Mouse (Mus musculus) left cerebral cortex, adult 11 months (tissue): ENCODE results near the gene Osbpl6.

ENCODE experiments used
- DNase-seq: peaks from one replicate; pipeline ENCODE4 v3.0.0; 2022; ENCODE audit warnings: low spot score

Gene Osbpl6

DNA sequence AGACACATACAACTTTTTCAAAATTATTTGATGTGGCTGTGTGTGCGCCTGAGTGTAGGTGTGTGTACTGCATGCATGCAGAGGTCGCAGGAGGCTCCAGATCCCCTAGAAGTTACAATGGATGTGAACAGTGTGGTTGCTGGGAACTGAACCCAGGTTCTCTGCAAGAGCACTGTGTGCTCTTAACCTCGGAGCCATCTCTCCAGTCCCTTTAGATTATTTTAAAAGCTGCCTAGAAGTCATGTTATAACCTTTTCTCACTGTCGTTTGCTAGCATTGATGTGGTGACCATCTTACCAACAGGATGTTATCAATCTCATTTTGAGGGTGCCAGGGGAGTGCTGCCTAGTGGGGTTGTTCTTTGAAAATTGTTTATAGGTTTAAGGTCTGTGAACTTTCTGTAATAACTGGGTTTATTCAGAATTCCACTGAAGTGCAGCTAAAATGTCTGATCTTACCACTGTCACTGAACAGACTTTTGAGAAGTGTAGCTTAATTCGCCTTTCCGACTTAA is 15.2 kb downstream of the Osbpl6 start:
- DNase-seq, result no peak

DNA sequence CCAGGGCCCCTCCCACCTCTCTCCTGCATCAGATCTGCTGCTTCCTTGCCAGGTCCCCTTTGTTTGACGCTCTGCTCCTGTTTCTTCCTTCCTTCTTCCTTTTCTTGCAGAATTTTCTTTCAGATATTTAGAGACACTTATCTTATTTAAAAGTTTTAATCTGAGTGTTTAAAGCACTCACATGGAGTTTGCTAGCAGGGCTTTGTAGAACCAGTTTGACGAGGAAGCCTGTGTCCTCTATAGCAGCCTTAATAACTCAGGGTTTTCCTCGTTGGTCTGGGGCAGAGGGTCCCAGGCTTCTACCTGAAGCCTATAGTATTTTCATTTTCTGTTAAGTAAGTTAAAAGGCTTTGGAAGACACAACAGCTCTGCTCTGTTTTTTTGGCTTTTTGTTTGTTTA is 20.5 kb downstream of the Osbpl6 start:
- no peak for DNase-seq

DNA sequence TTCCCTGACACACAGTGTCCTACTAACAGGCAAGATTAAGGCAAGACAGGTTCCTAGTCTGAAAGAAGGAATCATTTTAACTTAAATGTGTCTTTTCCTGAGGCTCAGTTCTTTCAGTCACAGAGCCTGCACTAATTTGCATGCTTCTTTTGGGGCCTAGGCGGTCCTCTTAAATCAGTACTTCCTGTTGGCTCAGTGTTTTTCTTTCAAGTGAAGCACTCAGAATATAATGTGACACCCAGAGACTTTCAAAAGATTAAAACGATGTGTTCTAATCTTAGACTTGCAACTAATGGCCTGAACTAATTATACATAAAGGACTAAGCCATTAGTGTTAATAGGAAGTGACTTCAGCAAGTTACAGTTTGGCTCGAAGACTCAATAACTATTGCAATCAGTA is 23.0 kb downstream of the Osbpl6 start:
- DNase-seq, result no peak

DNA sequence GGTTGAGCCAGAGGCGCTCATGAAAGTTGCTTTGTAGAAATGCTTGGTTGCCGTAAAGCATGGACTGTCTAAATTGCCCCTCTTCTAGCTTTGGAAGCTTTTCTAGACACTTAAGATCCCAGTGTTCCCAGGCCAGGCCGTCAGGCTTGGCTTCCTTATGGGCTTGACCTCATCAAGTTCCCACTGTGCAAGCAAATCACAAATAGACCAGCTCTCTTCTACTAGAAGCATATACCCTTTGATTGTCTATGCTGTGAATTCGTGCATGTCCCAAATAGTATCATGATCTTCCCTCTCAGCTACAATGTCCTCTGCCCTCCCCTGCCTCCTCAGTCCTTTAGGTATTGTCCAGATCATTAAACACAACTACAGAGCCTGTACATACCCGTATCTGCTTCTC is 23.5 kb downstream of the Osbpl6 start:
- no peak for DNase-seq

DNA sequence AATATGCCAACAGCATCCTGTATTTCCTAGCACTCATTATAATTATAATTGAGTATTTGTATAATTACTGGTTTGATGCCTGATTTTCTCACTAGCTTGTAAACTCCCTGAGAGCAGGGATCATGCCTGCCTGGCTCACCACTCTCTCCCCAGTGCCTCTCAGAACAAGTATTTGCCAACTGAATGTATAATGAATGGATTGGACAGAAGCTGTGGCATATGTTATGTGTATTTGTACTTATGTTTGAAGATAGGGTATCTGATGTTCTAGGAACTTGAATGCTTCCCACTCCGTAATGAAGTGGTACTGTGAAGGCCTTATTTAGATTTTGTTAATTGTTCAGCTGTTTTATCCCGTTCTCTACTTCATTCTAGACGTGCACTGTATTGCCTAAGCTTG is 24.2 kb downstream of the Osbpl6 start:
- no peak for DNase-seq

DNA sequence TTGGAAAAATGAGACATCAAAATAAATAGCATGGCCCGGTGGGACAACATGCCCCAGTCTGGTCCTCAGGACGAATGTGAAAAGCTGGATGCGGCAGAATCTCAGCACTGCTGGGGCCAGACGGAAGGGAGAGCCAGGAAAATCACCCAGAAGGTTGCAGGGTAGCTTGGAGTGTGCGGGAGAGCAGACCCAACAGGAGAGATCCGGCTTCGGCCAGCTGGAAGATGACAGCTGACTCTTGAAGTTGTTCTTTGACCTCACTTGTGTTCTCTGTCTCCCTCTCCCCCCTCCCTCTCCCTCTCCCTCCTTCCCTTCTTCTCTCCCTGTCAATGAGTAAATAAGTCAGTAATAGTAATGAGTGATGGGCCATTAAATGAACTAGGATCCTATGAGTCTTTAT is 27.9 kb downstream of the Osbpl6 start:
- no peak for DNase-seq

DNA sequence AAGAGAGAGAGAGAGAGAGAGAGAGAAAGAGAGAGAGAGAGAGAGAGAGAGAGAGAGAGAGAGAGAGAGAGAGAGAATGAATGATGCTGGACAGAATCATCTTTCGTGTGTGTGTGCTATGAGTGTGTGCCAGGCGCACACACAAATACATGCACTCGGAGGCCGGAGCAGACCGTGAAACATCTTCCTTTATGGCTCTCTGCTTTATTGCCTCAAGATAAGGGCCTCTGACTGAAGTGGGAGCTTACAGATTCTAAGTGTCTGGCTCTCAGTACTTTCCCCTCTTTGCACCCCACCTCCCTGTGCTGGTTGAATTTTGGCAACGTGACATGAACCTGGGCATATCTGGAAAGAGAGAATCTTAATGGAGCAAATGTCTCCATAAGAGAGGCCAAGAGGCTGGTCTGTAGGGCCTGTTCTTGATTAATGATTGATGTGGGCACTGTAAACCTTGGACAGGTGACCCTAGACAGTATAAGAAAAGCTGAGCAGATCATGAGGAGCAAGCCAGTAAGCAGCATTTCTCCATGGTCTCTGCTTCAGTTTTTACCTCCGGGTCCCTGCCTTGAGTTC is 29.4 kb downstream of the Osbpl6 start:
- no peak for DNase-seq

DNA sequence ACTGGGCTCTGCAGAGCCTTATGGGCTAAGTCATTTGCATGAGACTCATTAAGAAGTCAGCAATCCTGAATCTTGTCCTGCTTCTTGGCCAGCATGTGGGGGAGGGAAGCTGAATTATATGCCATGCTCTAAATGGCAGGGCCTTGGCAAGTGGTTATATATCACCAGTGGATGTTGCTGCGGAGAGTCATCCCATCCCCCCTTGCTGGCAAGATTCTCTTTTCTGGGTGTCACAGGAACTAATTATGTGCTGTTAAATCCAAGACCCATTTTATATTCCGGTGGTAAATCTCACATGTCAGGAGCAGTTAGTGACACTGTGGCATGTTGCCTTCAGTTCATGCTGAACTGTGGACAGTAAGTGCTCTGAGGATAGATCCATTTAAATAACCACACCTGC is 31.1 kb downstream of the Osbpl6 start:
- no peak for DNase-seq

DNA sequence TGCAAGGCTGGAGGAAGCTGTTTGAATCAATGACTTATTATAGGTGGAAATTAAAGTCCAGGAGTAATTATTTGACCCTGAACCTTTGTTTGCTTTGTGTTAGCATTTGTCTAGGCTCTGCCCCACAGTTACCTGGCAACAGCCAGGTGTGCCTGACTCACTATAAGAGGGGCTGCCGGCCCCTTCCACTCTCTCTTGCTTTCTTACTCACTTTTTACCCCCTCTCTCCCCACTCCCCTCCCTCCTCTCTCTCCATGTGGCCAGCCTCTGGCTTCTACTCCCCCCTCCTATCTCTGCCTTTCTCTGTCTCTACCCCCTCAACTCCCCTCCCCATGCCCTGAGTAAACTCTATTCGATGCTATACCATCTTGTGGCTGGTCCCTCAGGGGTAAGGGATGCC is 33.2 kb downstream of the Osbpl6 start:
- DNase-seq, result no peak

DNA sequence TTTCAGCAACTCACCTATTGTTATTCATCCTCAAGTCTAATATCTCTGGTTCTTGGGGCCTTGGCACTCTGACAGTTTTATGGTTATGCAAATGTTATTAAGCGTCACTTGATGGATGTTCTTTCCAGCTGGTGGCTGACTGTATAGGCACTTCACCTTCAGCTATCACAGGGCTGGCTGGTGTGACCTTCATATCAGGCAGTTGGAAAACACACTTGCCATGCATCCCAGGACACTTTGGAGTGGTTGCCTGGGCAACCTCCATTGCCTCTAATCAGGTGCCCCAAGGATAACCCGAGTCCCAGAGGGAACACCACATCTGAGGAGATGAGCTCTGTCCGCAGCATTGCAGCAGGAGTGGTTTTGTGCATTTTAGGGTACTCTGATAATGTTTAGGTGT is 35.8 kb downstream of the Osbpl6 start:
- no peak for DNase-seq

DNA sequence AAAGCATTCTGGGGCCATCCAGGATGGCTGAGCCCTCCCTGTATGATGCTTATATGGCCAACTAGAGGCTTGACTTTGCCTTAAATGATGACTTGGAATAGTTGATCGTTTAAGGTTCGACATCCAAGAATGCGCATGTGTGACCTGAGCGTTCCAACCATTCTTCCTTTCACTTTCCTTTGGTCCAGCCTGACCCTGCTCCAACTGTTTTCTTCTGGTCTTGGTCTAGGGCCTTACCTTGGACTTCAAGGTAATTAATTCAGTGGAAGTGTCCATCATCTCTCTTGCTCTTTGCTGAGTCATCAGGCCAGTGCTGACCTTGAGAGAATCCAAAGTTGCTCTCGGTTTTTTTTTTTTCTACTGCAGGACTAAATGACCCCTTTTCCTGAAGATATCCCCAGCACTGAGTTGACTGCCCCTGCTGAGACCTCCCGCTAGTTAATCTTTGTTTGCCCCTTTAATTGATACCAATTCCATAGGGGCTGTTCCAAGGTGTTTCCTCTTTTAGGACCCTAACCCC is 43.6 kb downstream of the Osbpl6 start:
- no peak for DNase-seq

DNA sequence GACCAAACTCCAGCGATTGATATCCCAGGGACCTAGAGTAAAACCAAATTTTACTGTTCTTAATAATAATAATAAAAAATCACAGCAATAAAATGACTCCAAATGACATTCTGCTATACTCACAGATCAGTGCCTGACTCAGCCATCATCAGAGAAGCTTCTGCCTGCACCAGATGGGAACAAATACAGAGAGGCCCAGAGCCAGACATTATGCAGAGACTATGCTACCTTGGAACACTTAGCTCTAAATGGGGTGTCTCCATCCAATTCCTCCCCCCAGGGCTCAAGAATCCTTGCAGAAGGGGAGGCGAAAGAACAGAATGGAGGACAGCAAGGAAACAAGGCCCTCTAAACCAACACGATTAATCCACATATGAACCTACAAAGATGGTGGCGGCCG is 60.4 kb downstream of the Osbpl6 start:
- no peak for DNase-seq

DNA sequence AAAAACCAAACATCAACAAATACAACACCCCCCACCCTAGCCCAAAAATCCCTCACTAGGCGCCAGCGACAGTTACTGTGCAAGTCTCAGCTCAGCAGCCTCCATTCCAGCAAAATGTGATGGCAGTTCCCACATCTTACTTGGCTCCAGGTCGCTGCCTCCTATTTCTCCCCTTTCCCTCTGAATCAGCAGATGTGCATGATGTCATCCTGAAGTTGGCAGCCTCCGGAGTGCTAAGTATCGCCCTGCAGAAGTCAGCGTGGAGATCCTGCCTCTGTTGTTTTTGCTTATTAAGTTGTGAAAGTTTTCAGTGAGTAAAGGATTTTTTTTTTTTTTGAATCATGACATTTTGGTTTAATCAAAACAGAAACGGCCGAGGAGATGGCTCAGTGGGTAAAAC is 61.9 kb downstream of the Osbpl6 start:
- no peak for DNase-seq

DNA sequence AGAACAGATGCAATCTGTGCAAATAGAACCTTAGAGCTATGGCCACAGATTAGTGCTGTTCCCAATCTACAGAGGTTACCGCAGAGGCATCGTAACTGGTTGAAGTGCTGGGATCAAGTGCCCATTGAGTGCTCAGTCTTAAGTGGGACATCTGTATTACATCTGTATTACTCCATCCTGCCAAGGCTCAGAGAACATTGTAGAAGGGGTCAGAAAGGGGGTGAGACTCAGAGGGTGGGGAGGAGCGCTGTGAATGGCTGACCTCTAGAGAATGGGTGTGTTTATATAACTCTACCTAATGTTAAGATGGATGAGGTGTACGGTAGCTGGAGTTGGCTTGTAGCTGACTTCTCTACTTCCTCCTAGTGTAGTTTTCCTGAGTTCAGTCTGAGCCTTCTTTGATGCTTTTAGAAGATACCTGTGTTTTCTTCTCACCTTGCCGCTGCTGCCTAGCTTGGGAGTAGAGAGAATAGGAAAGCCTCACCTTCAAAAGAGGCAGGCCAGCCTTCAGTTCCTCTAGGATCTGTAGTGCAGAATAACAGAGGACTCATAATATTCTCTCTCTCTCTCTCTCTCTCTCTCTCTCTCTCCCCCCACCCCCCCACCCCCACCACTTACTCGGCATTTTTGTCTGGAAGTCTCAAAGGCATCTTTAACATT is 62.9 kb downstream of the Osbpl6 start:
- no peak for DNase-seq

DNA sequence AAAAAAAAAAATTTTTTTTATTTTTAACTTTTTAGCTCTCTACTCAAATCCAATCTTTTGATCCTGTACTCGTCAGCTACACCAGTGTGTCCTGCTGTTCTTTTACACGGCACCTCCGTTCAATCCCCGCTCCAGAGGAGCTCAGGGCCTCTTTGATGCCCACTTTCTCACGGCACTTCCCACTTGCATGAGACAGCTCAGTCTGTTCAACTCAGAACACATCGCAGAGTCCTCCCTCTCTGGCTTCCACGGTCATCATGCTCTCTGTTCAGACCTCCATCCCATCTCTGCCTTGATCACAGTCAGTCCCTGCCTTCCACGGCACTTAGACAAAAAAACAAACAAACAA is 63.4 kb downstream of the Osbpl6 start:
- DNase-seq, result no peak

DNA sequence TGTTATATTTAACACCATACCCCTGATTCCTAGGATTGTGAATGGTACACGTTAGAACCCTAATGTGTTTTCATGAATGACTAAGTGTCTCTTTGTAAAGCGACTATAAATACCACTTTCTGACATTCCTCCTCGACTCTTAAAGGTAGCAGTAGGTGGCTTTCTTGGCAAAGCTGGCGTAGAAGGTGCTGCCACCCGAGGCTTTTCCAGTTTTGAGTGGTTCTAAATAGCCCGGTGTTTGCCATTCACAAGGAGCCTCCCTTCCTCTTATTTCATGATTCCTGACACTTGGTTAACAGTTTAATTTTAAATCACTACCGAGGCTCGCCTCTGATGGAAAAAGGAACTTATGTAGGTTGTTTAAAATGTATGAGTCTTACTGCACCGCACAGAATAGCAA is 64.1 kb downstream of the Osbpl6 start:
- DNase-seq, result no peak

DNA sequence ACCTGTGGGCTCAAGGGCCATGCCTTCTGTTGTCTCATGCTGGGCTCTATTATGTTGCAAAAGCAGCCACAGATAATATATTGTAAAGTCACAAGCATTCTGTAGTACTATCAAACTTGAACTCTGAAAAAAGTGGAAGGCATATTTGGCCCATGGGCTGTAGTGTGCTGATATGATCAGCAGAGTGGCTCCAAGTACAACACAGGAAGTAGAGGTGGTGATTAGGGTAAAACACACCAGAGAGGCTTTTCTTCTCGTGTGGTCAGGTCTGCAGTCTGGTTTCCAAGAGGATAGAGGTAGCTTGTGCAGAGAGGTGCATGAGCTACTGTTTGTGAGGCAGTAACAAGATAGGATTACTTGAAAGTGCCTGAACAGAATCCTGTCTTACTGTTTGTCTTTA is 69.5 kb downstream of the Osbpl6 start:
- no peak for DNase-seq

DNA sequence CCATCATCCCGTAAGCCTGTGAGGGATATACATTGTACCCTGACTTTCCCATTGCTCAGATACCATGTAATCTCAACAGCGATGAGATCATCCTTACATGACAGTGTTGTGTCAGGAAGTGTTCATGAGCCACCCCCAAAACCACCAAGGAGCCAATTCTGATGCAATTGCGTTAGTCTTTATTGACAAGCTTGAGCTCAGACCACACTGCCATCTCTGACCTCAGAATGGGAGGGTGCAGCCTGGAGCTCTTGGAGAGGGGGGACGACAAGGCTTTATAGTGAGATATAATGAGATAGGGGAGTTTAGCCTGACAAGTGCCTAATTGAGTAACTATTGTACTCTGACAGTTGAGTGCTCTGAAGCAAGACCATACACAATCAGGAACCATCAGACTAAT is 82.5 kb downstream of the Osbpl6 start:
- no peak for DNase-seq

DNA sequence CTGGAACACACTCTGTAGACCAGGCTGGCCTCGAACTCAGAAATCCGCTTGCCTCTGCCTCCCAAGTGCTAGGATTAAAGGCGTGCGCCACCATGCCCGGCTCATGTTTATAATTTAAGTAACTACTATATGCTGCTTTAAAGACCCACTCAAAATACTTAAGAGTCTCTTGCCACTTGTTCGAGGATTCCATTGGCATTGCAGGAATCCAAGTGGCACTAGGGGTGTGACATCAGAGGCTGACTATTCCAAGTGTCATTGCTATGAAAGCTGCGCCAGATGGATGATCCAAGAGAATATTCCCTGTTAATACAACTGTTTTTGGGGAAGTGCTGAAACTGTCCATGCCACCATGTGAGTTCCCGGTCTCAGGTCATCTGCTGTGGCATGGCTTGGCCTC is 83.9 kb downstream of the Osbpl6 start:
- no peak for DNase-seq

DNA sequence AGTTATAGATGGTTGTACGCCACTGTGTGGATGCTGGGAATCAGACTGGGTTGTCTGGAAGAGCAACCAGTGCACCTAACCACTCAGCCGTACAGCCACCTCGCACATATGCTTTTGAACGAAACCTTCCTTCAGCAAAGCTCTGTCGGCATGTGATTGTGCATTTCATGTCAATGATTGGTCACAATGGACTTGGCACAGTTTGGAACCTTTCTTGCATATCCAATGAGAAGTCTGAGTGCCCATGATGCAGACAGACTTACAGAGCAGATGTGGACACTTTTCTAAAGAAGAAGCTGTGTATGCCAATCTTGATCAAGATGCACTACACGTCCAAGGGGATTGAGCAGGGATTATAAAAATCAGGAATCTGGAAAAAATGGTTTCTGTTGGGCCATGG is 85.1 kb downstream of the Osbpl6 start:
- no peak for DNase-seq

DNA sequence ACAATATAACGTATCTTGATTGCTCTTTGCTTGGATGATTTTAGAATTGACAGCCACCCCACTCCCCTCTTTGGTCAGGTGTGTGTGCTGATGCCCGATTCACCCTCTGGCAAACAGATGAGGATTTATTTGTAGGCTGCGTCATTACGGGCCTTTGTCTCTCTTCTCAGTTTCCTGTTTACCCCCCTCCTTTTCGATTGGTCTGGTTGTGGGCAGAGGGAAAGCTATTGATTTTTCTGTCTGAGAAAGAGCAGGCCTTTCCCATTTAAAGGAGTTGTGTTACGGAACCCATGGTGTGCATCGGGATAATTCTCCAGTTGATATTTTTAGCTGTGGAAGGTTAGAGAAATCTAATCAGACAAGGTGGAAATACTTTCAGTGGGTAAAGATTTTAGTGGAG is 85.9 kb downstream of the Osbpl6 start:
- DNase-seq, result no peak

DNA sequence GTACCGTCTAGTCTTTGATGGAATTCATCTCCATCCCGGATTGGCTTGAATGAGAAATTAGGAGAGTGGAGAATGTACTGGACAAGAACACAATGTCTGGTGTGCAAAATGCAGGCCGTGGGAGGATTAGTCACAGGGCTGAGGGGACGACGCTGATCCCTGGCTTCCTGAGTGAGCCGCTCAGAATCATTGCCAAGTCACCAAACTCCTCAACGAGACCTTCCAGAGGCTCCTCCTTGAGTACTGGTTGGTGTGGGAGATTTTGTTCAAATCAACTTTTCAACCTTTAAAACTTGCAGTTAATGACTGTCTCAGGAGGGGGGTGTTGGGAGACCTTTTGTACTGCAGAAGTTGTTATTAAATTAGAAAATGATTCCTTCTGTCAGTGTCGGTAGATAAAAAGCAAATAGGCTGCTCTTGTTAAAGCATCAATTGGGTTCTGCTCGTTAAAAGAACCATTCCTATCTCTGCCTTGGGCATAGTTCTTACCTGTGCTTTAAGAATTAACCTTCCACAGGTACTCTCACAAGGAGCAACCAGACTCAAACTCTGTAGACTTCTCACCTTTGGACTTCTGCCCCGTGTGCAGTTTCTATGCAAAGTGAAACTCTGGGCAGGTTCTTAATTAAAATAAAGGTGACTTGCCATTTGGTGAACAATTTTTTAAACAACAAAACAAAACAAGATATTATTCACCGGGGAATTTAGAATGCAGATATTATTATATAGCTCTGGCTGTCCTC is 89.9 kb downstream of the Osbpl6 start:
- no peak for DNase-seq

DNA sequence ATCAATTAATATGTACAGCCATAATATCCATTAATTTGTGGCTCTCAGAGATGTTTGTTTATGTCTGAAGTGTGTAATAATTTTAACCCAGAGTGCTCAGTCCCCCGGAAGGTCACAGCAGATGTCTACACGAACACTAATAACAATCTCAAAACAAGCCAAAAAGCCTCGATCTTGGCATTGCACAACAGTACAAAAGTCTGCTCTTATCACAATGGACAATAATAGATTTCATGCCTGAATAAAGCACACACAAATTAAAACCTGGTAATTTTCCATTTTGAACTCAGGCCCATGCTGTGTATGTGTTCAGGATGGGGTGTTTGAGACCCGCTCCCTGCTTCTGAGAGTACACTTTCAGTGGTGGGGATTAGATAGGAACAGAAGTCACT is 90.4 kb downstream of the Osbpl6 start:
- no peak for DNase-seq

DNA sequence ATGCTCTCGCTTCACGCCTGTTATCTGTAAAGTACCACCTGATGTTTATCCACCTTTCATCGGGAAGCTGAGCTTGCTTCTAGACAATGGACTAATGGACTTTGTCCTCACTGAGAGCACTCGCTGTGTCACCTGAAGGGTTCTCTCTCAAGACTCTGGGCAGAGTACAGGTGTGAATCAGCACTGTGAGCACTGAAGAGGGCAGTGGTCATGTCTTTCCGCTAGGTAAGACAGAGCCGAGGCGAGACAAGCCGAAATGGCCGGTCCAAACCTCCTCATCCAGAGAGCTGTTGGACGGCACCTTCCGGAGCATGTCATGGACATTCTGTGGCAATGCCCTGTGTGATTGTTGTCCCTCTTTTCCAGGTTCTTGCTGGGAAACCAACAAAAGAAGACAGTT is 92.6 kb downstream of the Osbpl6 start:
- no peak for DNase-seq
